Mouse (Mus musculus) embryonic fibroblast, embryonic 13.5 days (primary cell): ENCODE data around the gene Fndc3a.

Source experiments
- CTCF ChIP-seq: IDR thresholded peaks from 2 replicates; pipeline ENCODE4 v1.5.1; 2011; ENCODE audit warnings: mild to moderate bottlenecking, control low read depth, low read length, moderate library complexity, borderline replicate concordance; ENCODE audit not compliant: insufficient read depth
- POLR2A ChIP-seq: IDR thresholded peaks from 2 replicates; pipeline ENCODE4 v1.6.1; 2011; ENCODE audit warnings: low read depth, mild to moderate bottlenecking, control low read depth, low read length, moderate library complexity

DNA sequence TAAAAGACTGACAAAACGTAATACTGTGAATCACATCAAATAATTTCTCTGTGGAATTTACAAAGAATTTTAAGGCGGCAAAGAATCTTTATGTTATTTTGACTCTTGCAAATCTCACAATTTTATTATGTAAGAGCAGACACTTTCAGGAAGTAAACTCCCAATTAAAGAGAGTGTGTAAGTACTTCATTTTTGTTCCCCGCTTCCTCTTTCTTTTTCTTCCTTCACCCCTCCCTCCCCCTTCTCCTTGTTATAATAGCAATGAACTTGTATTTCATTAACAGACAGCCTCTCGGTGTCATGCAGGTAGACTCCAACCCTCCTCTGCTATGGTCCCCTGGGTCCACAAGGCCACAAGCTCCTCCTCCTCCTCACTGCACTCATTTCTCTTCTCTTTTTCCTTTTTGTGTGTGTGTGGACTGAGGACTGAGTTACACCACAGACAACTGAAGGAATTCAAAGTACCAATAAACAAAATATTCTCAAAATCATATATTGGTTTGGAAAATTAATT, 24.9 kb downstream of the Fndc3a start:
- TF ChIP-seq CTCF (no peak), POLR2A (no peak)
